Mouse (Mus musculus) myocyte (in vitro differentiated cells): ENCODE data around the gene Tcte1. TPM values are rescaled to one million over a fixed set of nuclear protein-coding genes. Genes with fewer than 3 reads are reported as not detected.

Experiments
- polyA plus RNA-seq: library from polyadenylated mRNA; unstranded; fragments of >200 nt; fragmentation: generic; extraction: Trizol; gene quantifications from one replicate; pipeline ENCODE4 v1.2.1, GENCODE M21; 2012; ENCODE audit warnings: missing spikeins

Tcte1 gene
- polyA plus RNA-seq, 1 experiment, result not detected

Other genes starting within 250 kb of the Tcte1 start
- gene Cdc5l, start 89.7 kb upstream of the Tcte1 start, polyA plus RNA-seq, result 26.8 TPM
- 0.07 TPM for gene Spats1, start 48.0 kb upstream of the Tcte1 start, polyA plus RNA-seq
- 15.5 TPM for gene Aars2, start 16.6 kb upstream of the Tcte1 start, polyA plus RNA-seq
- 0.30 TPM for gene Tmem151b, start 26.2 kb downstream of the Tcte1 start, polyA plus RNA-seq
- 7.3 TPM for gene Nfkbie, start 32.3 kb downstream of the Tcte1 start, polyA plus RNA-seq
- 80.1 TPM for gene Slc35b2, start 40.4 kb downstream of the Tcte1 start, polyA plus RNA-seq
- gene Hsp90ab1, start 49.8 kb downstream of the Tcte1 start, polyA plus RNA-seq, result 1,606 TPM
- 913 TPM for gene Slc29a1, start 76.2 kb downstream of the Tcte1 start, polyA plus RNA-seq
- 576 TPM for gene Mymx, start 78.7 kb downstream of the Tcte1 start, polyA plus RNA-seq
- gene Capn11, start 135.9 kb downstream of the Tcte1 start, polyA plus RNA-seq, result 0.38 TPM
- 276 TPM for gene Mrpl14, start 162.9 kb downstream of the Tcte1 start, polyA plus RNA-seq
- gene Tmem63b, start 163.5 kb downstream of the Tcte1 start, polyA plus RNA-seq, result 58.4 TPM
- 0.17 TPM for gene 1600014C23Rik, start 210.4 kb downstream of the Tcte1 start, polyA plus RNA-seq